In the genomic region with DNA sequence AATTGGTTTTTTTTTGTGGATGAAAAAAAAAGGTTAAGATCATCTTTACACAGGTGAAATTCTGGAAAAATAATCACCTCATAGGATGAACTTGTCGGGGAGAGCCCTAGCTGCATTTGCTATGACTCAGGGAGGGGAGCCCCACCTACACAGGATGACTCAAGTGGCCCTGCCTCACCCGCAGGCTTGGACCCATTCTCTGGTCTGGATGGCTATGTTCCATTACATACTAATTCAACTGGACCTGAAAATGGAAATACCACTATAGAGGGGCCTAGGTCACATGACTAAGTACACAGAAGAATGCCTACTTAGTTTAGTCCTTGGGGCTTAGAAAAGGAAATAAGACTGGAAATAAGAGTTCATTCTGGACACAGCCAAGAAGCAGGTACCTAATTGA, we compare ENCODE assay signal across 9 mouse cellular contexts. TPM values are rescaled to one million over a fixed set of nuclear protein-coding genes. Genes with fewer than 3 reads are reported as not detected.
DNase-seq lines count a peak whose midpoint lies in the region; ATAC-seq and TF ChIP-seq lines count a peak whose summit lies in the region.
"Had no signal": no experiment of that assay in that cellular context is flagged by ENCODE, and none has a peak within 500 bp of the region (broad histone marks: within the 10 kb centered on the region; RNA-seq: fewer than 3 reads in every experiment).

No protein-coding gene starts in this region.

- no peak overlapping the region for H3K9ac ChIP-seq in heart, adult 2 months (ENCODE audit: low read depth, low read length)
- H3K9ac ChIP-seq in limb, embryonic 13.5 days = peak overlapping the region; percentile 14; the same call in 1 of the 2 replicates
- no peak overlapping the region for H3K9ac ChIP-seq in midbrain, postnatal 0 days (replicated peaks; ENCODE audit: low read length, poor library complexity, severe bottlenecking)

- peak; percentile 18 to 23 for DNase-seq in heart, adult 2 months
- DNase-seq in heart, postnatal 36 days = no peak
- peak; percentile 90 for DNase-seq in 3T3-L1 (ENCODE audit: low read depth, low spot score)
- peak; percentile 57 for DNase-seq in adrenal gland, postnatal 25 days
- DNase-seq in left cerebral cortex, postnatal 36 days (ENCODE audit: low spot score in 2 of 2) = no peak
- DNase-seq in kidney, adult 11 months = no peak
- DNase-seq in midbrain, postnatal 0 days (ENCODE audit: low spot score) = no peak

- peaks cover 8% of the 10 kb centered on the region for H3K79me2 ChIP-seq in heart, adult 2 months (replicated peaks; ENCODE audit: control insufficient read depth, insufficient read depth, low read length)

- no peaks in the 10 kb centered on the region for H3K27me3 ChIP-seq in heart, adult 2 months (ENCODE audit: control insufficient read depth, insufficient read depth, low read length)
- no peaks in the 10 kb centered on the region for H3K27me3 ChIP-seq in limb, embryonic 13.5 days
- no peaks in the 10 kb centered on the region for H3K27me3 ChIP-seq in midbrain, postnatal 0 days (ENCODE audit: insufficient read depth, low read length)

- ATAC-seq in limb, embryonic 13.5 days (ENCODE audit: low FRiP score, low read depth) = no peak
- ATAC-seq in midbrain, postnatal 0 days (ENCODE audit: low FRiP score) = no peak

- peaks cover 29% of the 10 kb centered on the region for H3K36me3 ChIP-seq in heart, adult 2 months (ENCODE audit: control insufficient read depth, insufficient read depth, low read length)
- peaks cover 50% of the 10 kb centered on the region for H3K36me3 ChIP-seq in limb, embryonic 13.5 days
- H3K36me3 ChIP-seq in midbrain, postnatal 0 days (ENCODE audit: insufficient read depth, low read length) = peaks cover 27% of the 10 kb centered on the region

- no peak overlapping the region for H3K27ac ChIP-seq in heart, adult 2 months
- no peak overlapping the region for H3K27ac ChIP-seq in limb, embryonic 13.5 days
- H3K27ac ChIP-seq in midbrain, postnatal 0 days (ENCODE audit: low read depth, low read length) = no peak overlapping the region

- WGBS in heart, adult 2 months = 21% methylated on average over 2 of the region's 2 CpGs
- WGBS in limb, embryonic 13.5 days = 76% methylated on average over 2 of the region's 2 CpGs
- 80% methylated on average over 2 of the region's 2 CpGs for WGBS in midbrain, postnatal 0 days

- TF ChIP-seq POLR2A in heart, adult 2 months (IDR thresholded peaks at IDR 0.05; ENCODE audit: insufficient read depth, low read depth, low read length) = no peak

- intact Hi-C loops in heart, adult 2 months (cut with DNase I) = no loop called here
- intact Hi-C loops in heart, postnatal 36 days (cut with DNase I) = loop anchor here (10.0 kb wide), 1 partner anchor 657 kb away; a partner anchor contains a TSS
- intact Hi-C loops in left cerebral cortex, postnatal 36 days (cut with DNase I) = no loop called here

- H3K4me1 ChIP-seq in heart, adult 2 months (ENCODE audit: control insufficient read depth, insufficient read depth, low read length) = peaks cover 6% of the 10 kb centered on the region
- peaks cover 56% of the 10 kb centered on the region for H3K4me1 ChIP-seq in limb, embryonic 13.5 days
- peaks cover 10% of the 10 kb centered on the region for H3K4me1 ChIP-seq in midbrain, postnatal 0 days (ENCODE audit: insufficient read depth, low read length)

- peak overlapping the region; percentile 97 for H3K4me2 ChIP-seq in limb, embryonic 13.5 days (replicated peaks)
- no peak overlapping the region for H3K4me2 ChIP-seq in midbrain, postnatal 0 days (ENCODE audit: low read depth, low read length, poor library complexity, severe bottlenecking)

- TF ChIP-seq CTCF in heart, adult 2 months (IDR thresholded peaks at IDR 0.05) = no peak
- TF ChIP-seq CTCF in midbrain, postnatal 0 days (IDR thresholded peaks at IDR 0.05) = no peak

- TF ChIP-seq EP300 in heart, adult 2 months (IDR thresholded peaks at IDR 0.05; ENCODE audit: insufficient read depth, low read depth, low read length) = 0 out of 2 replicates have a peak, but pooled peaks have one; percentile 6

- no peaks in the 10 kb centered on the region for H3K9me3 ChIP-seq in limb, embryonic 13.5 days
- H3K9me3 ChIP-seq in midbrain, postnatal 0 days (ENCODE audit: low read length) = no peaks in the 10 kb centered on the region

- H3K4me3 ChIP-seq in heart, adult 2 months = no peak overlapping the region
- peak overlapping the region; percentile 100 for H3K4me3 ChIP-seq in limb, embryonic 13.5 days
- no peak overlapping the region for H3K4me3 ChIP-seq in midbrain, postnatal 0 days (ENCODE audit: low read depth, low read length)

RNA-seq across cellular contexts. Expression of a gene that starts 3.1 kb away (rescaled TPM):
- total RNA-seq in heart, adult 2 months (2021) = 100 to 1,000 TPM; 270 to 280 TPM
- 439 and 479 TPM in 2 replicates for polyA plus RNA-seq in heart, adult 2 months (2012; rRNA removed)
- 100 to 1,000 TPM; 283 to 296 TPM for total RNA-seq in heart, postnatal 36 days (2021)
- total RNA-seq in adrenal gland, postnatal 25 days (2021) = 922 and 959 TPM in 2 replicates
- 1,638 and 1,674 TPM in 2 replicates for polyA plus RNA-seq in limb, embryonic 13.5 days (2015; fragmentation: Nextera tagmentation; extraction: Ambion mirVana)
- 100 to 1,000 TPM; 217 to 244 TPM for total RNA-seq in left cerebral cortex, postnatal 36 days (2021)
- 438 and 486 TPM in 2 replicates for total RNA-seq in midbrain, postnatal 0 days (2014; rRNA removed)
- 600 and 608 TPM in 2 replicates for polyA plus RNA-seq in midbrain, postnatal 0 days (2015; fragmentation: Nextera tagmentation; extraction: Ambion mirVana)

RNA-seq across cellular contexts. Expression of a gene that starts 4.1 kb away (rescaled TPM):
- 100 to 1,000 TPM; 532 to 626 TPM for total RNA-seq in heart, adult 2 months (2021)
- 632 and 932 TPM in 2 replicates for polyA plus RNA-seq in heart, adult 2 months (2012; rRNA removed)
- 100 to 1,000 TPM; 570 to 607 TPM for total RNA-seq in heart, postnatal 36 days (2021)
- total RNA-seq in adrenal gland, postnatal 25 days (2021) = 122 and 146 TPM in 2 replicates
- 165 and 173 TPM in 2 replicates for polyA plus RNA-seq in limb, embryonic 13.5 days (2015; fragmentation: Nextera tagmentation; extraction: Ambion mirVana)
- total RNA-seq in left cerebral cortex, postnatal 36 days (2021) = 100 to 1,000 TPM; 113 to 125 TPM
- total RNA-seq in midbrain, postnatal 0 days (2014; rRNA removed) = 140 and 159 TPM in 2 replicates
- 160 and 176 TPM in 2 replicates for polyA plus RNA-seq in midbrain, postnatal 0 days (2015; fragmentation: Nextera tagmentation; extraction: Ambion mirVana)

RNA-seq across cellular contexts. Expression of a gene that starts 4.4 kb away (rescaled TPM):
- total RNA-seq in heart, adult 2 months (2021) = 10 to 100 TPM; 50.8 to 58.7 TPM
- polyA plus RNA-seq in heart, adult 2 months (2012; rRNA removed) = 65.0 and 80.9 TPM in 2 replicates
- total RNA-seq in heart, postnatal 36 days (2021) = 10 to 100 TPM; 52.5 to 57.9 TPM
- 92.7 and 106 TPM in 2 replicates for total RNA-seq in adrenal gland, postnatal 25 days (2021)
- 120 and 129 TPM in 2 replicates for polyA plus RNA-seq in limb, embryonic 13.5 days (2015; fragmentation: Nextera tagmentation; extraction: Ambion mirVana)
- 10 to 100 TPM; 78.6 to 87.8 TPM for total RNA-seq in left cerebral cortex, postnatal 36 days (2021)
- 69.1 and 74.4 TPM in 2 replicates for total RNA-seq in midbrain, postnatal 0 days (2014; rRNA removed)
- 95.8 and 97.2 TPM in 2 replicates for polyA plus RNA-seq in midbrain, postnatal 0 days (2015; fragmentation: Nextera tagmentation; extraction: Ambion mirVana)

RNA-seq across cellular contexts. Expression of a gene that starts 5.6 kb away (rescaled TPM):
- total RNA-seq in heart, adult 2 months (2021) = 1,000 to 10,000 TPM; 1,523 to 1,659 TPM
- polyA plus RNA-seq in heart, adult 2 months (2012; rRNA removed) = 1,222 and 1,919 TPM in 2 replicates
- 1,000 to 10,000 TPM; 1,887 to 1,957 TPM for total RNA-seq in heart, postnatal 36 days (2021)
- 17.9 and 28.3 TPM in 2 replicates for total RNA-seq in adrenal gland, postnatal 25 days (2021)
- 52.3 and 57.1 TPM in 2 replicates for polyA plus RNA-seq in limb, embryonic 13.5 days (2015; fragmentation: Nextera tagmentation; extraction: Ambion mirVana)
- 1 to 10 TPM; 9.5 to 9.6 TPM for total RNA-seq in left cerebral cortex, postnatal 36 days (2021)
- 7.2 and 9.9 TPM in 2 replicates for total RNA-seq in midbrain, postnatal 0 days (2014; rRNA removed)
- 5.8 and 7.6 TPM in 2 replicates for polyA plus RNA-seq in midbrain, postnatal 0 days (2015; fragmentation: Nextera tagmentation; extraction: Ambion mirVana)

RNA-seq across cellular contexts. Expression of a gene that starts 12.5 kb away (rescaled TPM):
- total RNA-seq in heart, adult 2 months (2021) = under 1 TPM; 0.34 to 0.98 TPM
- 0.29 and 0.59 TPM in 2 replicates for polyA plus RNA-seq in heart, adult 2 months (2012; rRNA removed)
- total RNA-seq in heart, postnatal 36 days (2021) = under 1 TPM; 0.16 to 0.17 TPM
- total RNA-seq in adrenal gland, postnatal 25 days (2021) = not detected in 2 replicates
- 0.18 and 0.22 TPM in 2 replicates for polyA plus RNA-seq in limb, embryonic 13.5 days (2015; fragmentation: Nextera tagmentation; extraction: Ambion mirVana)
- total RNA-seq in left cerebral cortex, postnatal 36 days (2021) = not detected
- total RNA-seq in midbrain, postnatal 0 days (2014; rRNA removed) = not detected in 2 replicates
- 0.16 and 0.29 TPM in 2 replicates for polyA plus RNA-seq in midbrain, postnatal 0 days (2015; fragmentation: Nextera tagmentation; extraction: Ambion mirVana)
- total RNA-seq: layer of hippocampus, adult 18-20 months had no signal

Comparison
In these comparisons a context has a peak if more than half of its experiments do, and no peak if none do; other contexts are left out.
1. DNase-seq: peak in heart, adult 2 months (2 of 2), 3T3-L1 (single experiment) and adrenal gland, postnatal 25 days (single experiment); none in heart, postnatal 36 days (0 of 2), left cerebral cortex, postnatal 36 days (0 of 2), kidney, adult 11 months (single experiment) and midbrain, postnatal 0 days (single experiment).